Mouse (Mus musculus) thymus, postnatal 14 days (tissue): ENCODE measurements around the gene Etv6.

Experiments used
- DNase-seq: peaks from one replicate; pipeline ENCODE4 v3.0.0; 2021

Etv6 gene

GRCm38 (mm10) chr6:134045092-134045868, 9.8 kb downstream of the Etv6 start:
- DNase-seq = no peak

GRCm38 (mm10) chr6:134046136-134046535, 10.6 kb downstream of the Etv6 start:
- no peak for DNase-seq

- DNase-seq = no peak
Observed at GRCm38 (mm10) chr6:134047249-134047648, 11.7 kb downstream of the Etv6 start.

GRCm38 (mm10) chr6:134047974-134048373, 12.5 kb downstream of the Etv6 start:
- no peak for DNase-seq

- DNase-seq = no peak
Observed at GRCm38 (mm10) chr6:134048965-134049364, 13.5 kb downstream of the Etv6 start.

- no peak for DNase-seq
Observed at GRCm38 (mm10) chr6:134050466-134050865, 15.0 kb downstream of the Etv6 start.

GRCm38 (mm10) chr6:134051950-134052349, 16.4 kb downstream of the Etv6 start:
- DNase-seq = no peak

GRCm38 (mm10) chr6:134053146-134053545, 17.6 kb downstream of the Etv6 start:
- DNase-seq = no peak

- no peak for DNase-seq
Observed at GRCm38 (mm10) chr6:134053566-134053965, 18.1 kb downstream of the Etv6 start.

GRCm38 (mm10) chr6:134055588-134055987, 20.1 kb downstream of the Etv6 start:
- no peak for DNase-seq

- DNase-seq = no peak
Observed at GRCm38 (mm10) chr6:134058451-134058850, 23.0 kb downstream of the Etv6 start.

- DNase-seq = no peak
Observed at GRCm38 (mm10) chr6:134058886-134059551, 23.5 kb downstream of the Etv6 start.

GRCm38 (mm10) chr6:134059552-134059891, 24.0 kb downstream of the Etv6 start:
- DNase-seq = no peak

- no peak for DNase-seq
Observed at GRCm38 (mm10) chr6:134060036-134060435, 24.5 kb downstream of the Etv6 start.

GRCm38 (mm10) chr6:134060811-134061210, 25.3 kb downstream of the Etv6 start:
- no peak for DNase-seq

- no peak for DNase-seq
Observed at GRCm38 (mm10) chr6:134065018-134065725, 29.7 kb downstream of the Etv6 start.

- no peak for DNase-seq
Observed at GRCm38 (mm10) chr6:134066112-134066511, 30.6 kb downstream of the Etv6 start.

- DNase-seq = no peak
Observed at GRCm38 (mm10) chr6:134066996-134067395, 31.5 kb downstream of the Etv6 start.

GRCm38 (mm10) chr6:134067536-134067935, 32.0 kb downstream of the Etv6 start:
- no peak for DNase-seq

- DNase-seq = no peak
Observed at GRCm38 (mm10) chr6:134072439-134072838, 36.9 kb downstream of the Etv6 start.

GRCm38 (mm10) chr6:134072906-134073305, 37.4 kb downstream of the Etv6 start:
- no peak for DNase-seq

- no peak for DNase-seq
Observed at GRCm38 (mm10) chr6:134074353-134074752, 38.9 kb downstream of the Etv6 start.

- no peak for DNase-seq
Observed at GRCm38 (mm10) chr6:134075031-134075430, 39.5 kb downstream of the Etv6 start.

GRCm38 (mm10) chr6:134078016-134078415, 42.5 kb downstream of the Etv6 start:
- no peak for DNase-seq
